Mouse (Mus musculus) left cerebral cortex, postnatal 25 days (tissue): Measurements from ENCODE around the gene Pde8b. TPM values are rescaled to one million over a fixed set of nuclear protein-coding genes. Genes with fewer than 3 reads are reported as not detected.
A peak's percentile ranks its signal among the peaks of the same experiment; 100 is the strongest.
"Not testable (repeated sequence)": the region's sequence is repeated elsewhere in the genome, so short reads cannot be mapped to it uniquely, and the experiment has no call there.

ENCODE experiments used
- DNase-seq, 2 experiments: peaks; one replicate each; pipeline ENCODE4 v3.0.0; 2022; ENCODE audit warnings: low spot score in 2 of 2, mixed read lengths in 1 of 2
- intact Hi-C: fragments of 180-260 bp; cut with DNase I; formaldehyde crosslinking; loops from one replicate; pipeline ENCODE4 v1.15.1; 2025
- total RNA-seq, 2 experiments: library from RNA; stranded (reverse); gene quantifications; 2 replicates each; pipeline ENCODE4 v1.2.3; 2021

Pde8b gene
- total RNA-seq, 2 experiments from 2014 or later: 115 to 148 TPM

GRCm38 (mm10) chr13:95222569-95223426 is 27.3 kb downstream of the Pde8b start:
- intact Hi-C loops: loop anchor here (2.0 to 5.0 kb wide), 2 partner anchors 64 to 140 kb away; no protein-coding TSS in a partner anchor
- peak; percentile 50 to 51 for DNase-seq

GRCm38 (mm10) chr13:95221882-95222568 is 28.1 kb downstream of the Pde8b start:
- peak; percentile 49 for DNase-seq
- intact Hi-C loops: loop anchor here (2.0 to 5.0 kb wide), 2 partner anchors 65 to 140 kb away; no protein-coding TSS in a partner anchor

DNA sequence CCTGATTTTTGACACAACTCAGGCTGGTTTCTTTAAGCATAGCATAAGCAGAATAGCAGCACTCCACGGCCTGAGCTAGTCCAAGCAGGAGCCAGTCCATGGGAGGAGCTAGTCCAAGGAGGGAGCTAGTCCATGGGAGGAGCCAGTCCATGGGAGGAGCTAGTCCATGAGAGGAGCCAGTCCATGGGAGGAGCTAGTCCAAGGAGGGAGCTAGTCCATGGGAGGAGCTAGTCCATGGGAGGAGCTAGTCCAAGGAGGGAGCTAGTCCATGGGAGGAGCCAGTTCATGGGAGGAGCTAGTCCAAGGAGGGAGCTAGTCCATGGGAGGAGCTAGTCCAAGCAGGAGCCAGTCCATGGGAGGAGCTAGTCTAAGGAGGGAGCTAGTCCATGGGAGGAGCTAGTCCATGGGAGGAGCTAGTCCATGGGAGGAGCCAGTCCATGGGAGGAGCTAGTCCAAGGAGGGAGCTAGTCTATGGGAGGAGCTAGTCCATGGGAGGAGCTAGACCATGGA is 34.4 kb downstream of the Pde8b start:
- intact Hi-C loops, DNase-seq: not testable (repeated sequence)

GRCm38 (mm10) chr13:95212320-95212719 is 37.8 kb downstream of the Pde8b start:
- intact Hi-C loops: no loop called here
- DNase-seq: no peak

DNA sequence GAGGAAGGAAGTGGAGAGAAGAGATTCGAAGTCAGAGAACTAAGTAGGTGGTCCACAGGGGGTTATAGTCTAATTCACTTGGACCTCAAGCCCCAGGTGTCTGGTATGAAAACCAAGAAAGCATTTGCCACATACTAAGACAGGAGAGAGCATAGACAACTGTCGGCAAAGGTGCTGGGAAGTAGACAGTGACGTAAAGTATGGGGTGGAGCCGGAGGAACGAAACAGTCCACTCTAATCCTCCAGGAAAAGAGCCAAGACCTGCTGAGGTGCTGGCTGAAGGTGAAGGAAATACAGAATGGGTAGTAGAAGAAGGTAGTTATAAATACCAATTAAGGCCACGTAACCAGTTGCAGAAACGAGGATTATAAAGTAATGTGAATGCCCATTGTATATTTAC is 42.8 kb downstream of the Pde8b start:
- DNase-seq, intact Hi-C loops: not testable (repeated sequence)

DNA sequence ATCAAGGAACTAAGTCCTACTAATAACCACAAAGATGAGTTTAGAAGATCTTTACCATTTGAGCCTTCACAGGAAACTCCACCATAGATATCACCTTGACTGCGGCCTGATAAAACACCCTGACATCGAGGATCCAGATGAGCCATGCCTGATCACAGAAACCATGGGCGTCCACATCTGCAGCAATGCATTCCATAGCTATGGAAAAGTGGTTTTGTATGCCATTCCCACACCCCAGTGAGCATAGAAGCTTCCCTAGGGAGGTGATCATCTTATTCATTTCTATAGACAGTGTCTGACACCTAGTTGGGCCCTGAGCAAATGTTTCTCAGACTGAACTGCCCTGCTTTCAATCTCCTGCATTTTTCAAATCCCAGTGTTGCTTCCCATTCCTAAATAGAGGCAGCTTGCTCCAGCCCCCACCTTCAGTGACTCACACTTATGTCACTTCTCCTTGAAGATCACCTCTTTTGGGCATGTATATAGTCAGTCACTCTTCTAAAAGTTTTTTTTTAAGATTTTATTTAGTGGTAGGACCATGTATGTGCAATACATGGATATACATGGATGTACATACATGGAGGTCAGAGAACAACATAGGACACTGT is 47.9 kb downstream of the Pde8b start:
- DNase-seq: peak in 1 of 2 experiments; percentile 73
- intact Hi-C loops: no loop called here

DNA sequence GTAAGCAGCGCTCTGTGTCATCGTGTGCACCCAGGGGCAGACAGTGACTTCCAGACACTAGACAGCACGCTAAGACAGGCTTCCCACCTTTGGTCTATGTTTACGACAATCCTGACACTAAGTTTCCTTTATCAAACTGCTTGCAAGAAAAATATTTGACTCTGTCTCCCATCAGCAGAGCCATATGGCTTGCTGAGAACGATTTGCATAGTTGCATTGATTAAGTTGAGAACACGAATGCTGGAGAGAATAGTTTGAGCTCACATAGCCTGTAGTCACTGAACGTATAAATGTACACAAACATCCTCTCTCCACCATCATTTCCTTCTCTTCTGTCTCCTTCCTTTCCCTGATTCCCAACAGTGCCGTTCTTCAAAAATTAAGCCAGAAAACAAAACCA is 49.3 kb downstream of the Pde8b start:
- peak in 1 of 2 experiments; percentile 45 for DNase-seq
- intact Hi-C loops: no loop called here

- intact Hi-C loops: no loop called here
- no peak for DNase-seq
Measured at GRCm38 (mm10) chr13:95200036-95200435, 50.1 kb downstream of the Pde8b start.

DNA sequence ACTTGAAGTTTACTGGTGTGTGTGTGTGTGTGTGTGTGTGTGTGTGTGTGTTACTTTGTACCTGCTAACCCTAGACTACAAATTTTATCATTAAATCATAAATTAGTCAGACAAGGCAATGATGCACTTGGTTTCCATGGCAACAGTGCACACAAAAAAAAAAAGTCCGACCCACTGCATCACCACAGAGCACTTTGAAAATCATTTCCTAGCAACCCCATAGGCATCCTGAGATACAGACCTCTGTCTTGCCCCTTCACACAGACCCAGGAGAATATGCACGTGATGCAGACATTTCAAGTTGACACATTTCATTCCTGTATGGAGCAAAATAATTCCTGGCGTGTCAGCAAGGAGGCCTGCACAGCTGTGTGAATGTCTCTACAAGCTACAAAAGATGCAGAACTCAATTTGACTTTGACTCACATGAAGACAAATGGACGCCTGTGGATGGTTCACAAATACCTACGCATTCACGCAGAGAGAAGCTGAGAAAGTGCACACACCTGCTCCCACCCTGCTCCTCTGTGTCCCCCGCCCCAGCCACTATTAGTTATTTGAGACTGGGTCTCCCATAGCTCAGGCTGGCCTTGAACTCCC is 53.9 kb downstream of the Pde8b start:
- no peak for DNase-seq
- intact Hi-C loops: no loop called here

DNA sequence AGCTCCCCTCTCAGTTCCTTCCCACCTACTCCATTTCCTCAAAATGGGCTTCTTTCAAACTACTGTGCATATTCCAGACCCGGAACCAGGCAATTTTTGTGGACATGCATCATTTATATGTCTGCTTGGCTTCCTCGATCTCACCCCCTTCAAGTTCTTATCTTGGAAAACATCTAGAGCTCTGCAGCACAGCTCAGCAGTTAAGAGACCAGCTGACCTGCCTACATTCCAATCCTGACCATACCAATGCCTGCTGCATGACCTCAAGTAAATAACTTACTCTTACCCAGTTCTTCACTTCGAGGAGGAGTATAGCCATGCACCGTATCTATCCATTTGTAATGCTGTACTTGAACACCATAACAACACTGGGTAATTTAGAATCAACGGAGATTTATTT is 58.2 kb downstream of the Pde8b start:
- intact Hi-C loops: no loop called here
- no peak for DNase-seq

- no peak for DNase-seq
- intact Hi-C loops: no loop called here
Measured at GRCm38 (mm10) chr13:95189111-95189510, 61.0 kb downstream of the Pde8b start.

GRCm38 (mm10) chr13:95187153-95187665 is 62.9 kb downstream of the Pde8b start:
- intact Hi-C loops: no loop called here
- DNase-seq: no peak

DNA sequence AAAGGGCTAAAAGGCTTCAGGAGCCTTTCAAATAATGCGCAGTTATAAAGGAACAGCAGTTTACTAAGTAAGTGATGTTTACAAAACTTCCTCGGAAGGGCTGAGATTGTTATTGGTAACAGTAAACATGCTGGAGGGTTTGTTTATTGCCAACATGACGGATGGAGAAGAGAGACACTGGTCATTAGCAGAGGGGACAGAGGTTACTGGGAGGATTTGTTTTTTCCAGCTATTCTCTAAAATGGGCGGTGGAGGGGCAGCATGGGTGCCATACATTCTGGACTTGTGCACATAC is 63.4 kb downstream of the Pde8b start:
- DNase-seq: no peak
- intact Hi-C loops: no loop called here

GRCm38 (mm10) chr13:95185891-95186740 is 64.0 kb downstream of the Pde8b start:
- no peak for DNase-seq
- intact Hi-C loops: no loop called here

- intact Hi-C loops: no loop called here
- DNase-seq: no peak
Measured at GRCm38 (mm10) chr13:95183686-95184085, 66.5 kb downstream of the Pde8b start.

GRCm38 (mm10) chr13:95180208-95180607 is 69.9 kb downstream of the Pde8b start:
- no peak for DNase-seq
- intact Hi-C loops: no loop called here

DNA sequence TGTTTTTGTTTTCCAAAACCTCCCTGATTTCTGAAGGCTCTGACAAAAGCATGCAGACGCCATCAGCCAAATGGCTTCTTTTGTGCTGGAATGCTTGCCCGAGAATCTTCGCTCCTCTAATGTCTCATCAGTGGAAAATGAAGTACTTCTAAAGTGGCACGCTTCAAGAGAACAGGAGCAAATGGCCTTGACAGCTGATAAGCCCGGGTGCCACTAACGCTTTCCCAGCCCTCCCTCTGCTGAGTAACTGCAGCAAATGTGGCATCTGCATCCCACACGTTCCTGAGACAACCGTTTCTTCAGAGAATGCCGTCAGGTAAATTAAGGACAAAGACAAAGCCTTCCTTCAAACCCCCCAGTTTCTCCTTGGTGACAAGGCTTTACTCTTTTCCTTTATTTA is 72.8 kb downstream of the Pde8b start:
- intact Hi-C loops: no loop called here
- peak in 1 of 2 experiments; percentile 75 for DNase-seq

DNA sequence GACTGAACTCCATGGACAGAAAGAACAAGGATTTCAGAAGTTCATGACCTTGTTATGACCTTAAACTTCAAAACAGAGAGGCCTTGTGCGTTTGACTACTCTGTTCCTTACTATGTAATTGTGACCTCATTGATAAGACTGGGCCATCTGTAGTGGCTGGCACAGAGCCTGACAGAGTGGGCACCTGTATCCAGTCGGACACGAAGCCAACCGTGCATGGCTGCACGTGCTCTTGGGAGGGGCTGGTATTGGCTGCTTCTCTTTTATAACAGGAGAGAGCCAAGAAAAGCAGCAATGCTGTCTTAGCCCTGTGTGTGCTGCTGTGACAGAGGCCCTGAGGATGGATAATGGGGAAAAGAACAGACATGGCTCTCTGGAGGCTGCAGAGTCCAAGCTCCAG is 73.7 kb downstream of the Pde8b start:
- intact Hi-C loops: no loop called here
- no peak for DNase-seq

- peak in 1 of 2 experiments; percentile 69 for DNase-seq
- intact Hi-C loops: loop anchor here (5.0 kb wide), 1 partner anchor 148 kb away; the partner anchor contains the start of gene Zbed3
Measured at GRCm38 (mm10) chr13:95174253-95174652, 75.9 kb downstream of the Pde8b start.
